Mouse (Mus musculus): ENCODE measurements around the gene Gm8332.
"Not testable (repeated sequence)": the region's sequence is repeated elsewhere in the genome, so short reads cannot be mapped to it uniquely, and the experiment has no call there.

Gene Gm8332

GRCm38 (mm10) chr12:88250000-88250399, at the start of gene Gm8332:
TSS of gene Gm8332 (minus strand) at chr12:88250100.
- DNase-seq (ENCODE audit: extremely low spot score) = not testable (repeated sequence)

GRCm38 (mm10) chr12:88297171-88297570, 47.3 kb upstream of the Gm8332 start:
- not testable (repeated sequence) for DNase-seq (ENCODE audit: extremely low spot score)

- not testable (repeated sequence) for DNase-seq (ENCODE audit: extremely low spot score)
Measured at GRCm38 (mm10) chr12:88293082-88293481, 43.2 kb upstream of the Gm8332 start.

- not testable (repeated sequence) for DNase-seq (ENCODE audit: extremely low spot score)
Measured at GRCm38 (mm10) chr12:88285224-88285623, 35.3 kb upstream of the Gm8332 start.

- DNase-seq (ENCODE audit: extremely low spot score) = not testable (repeated sequence)
Measured at GRCm38 (mm10) chr12:88274400-88274799, 24.5 kb upstream of the Gm8332 start, which contains the start of gene Gm5662. TSS of gene Gm5662 (minus strand) at chr12:88274500.

GRCm38 (mm10) chr12:88257241-88257640, 7.3 kb upstream of the Gm8332 start:
- no peak for DNase-seq (ENCODE audit: extremely low spot score)

- DNase-seq (ENCODE audit: extremely low spot score) = not testable (repeated sequence)
Measured at GRCm38 (mm10) chr12:88255917-88256316, 6.0 kb upstream of the Gm8332 start.

GRCm38 (mm10) chr12:88245786-88246185, 4.1 kb downstream of the Gm8332 start:
- DNase-seq (ENCODE audit: extremely low spot score) = not testable (repeated sequence)

- not testable (repeated sequence) for DNase-seq (ENCODE audit: extremely low spot score)
Measured at GRCm38 (mm10) chr12:88242940-88243339, 7.0 kb downstream of the Gm8332 start.

- no peak for DNase-seq (ENCODE audit: extremely low spot score)
Measured at GRCm38 (mm10) chr12:88219445-88219844, 30.5 kb downstream of the Gm8332 start.

GRCm38 (mm10) chr12:88218059-88218458, 31.8 kb downstream of the Gm8332 start:
- not testable (repeated sequence) for DNase-seq (ENCODE audit: extremely low spot score)

- no peak for DNase-seq (ENCODE audit: extremely low spot score)
Measured at GRCm38 (mm10) chr12:88214641-88215040, 35.3 kb downstream of the Gm8332 start.

- DNase-seq (ENCODE audit: extremely low spot score) = not testable (repeated sequence)
Measured at GRCm38 (mm10) chr12:88211458-88211857, 38.4 kb downstream of the Gm8332 start.

- DNase-seq (ENCODE audit: extremely low spot score) = no peak
Measured at GRCm38 (mm10) chr12:88202856-88203255, 47.0 kb downstream of the Gm8332 start.

All from embryo, embryonic 9.5 days (tissue).